Mouse (Mus musculus): ENCODE measurements around the gene Cyb5r1.

Cyb5r1 gene

DNA sequence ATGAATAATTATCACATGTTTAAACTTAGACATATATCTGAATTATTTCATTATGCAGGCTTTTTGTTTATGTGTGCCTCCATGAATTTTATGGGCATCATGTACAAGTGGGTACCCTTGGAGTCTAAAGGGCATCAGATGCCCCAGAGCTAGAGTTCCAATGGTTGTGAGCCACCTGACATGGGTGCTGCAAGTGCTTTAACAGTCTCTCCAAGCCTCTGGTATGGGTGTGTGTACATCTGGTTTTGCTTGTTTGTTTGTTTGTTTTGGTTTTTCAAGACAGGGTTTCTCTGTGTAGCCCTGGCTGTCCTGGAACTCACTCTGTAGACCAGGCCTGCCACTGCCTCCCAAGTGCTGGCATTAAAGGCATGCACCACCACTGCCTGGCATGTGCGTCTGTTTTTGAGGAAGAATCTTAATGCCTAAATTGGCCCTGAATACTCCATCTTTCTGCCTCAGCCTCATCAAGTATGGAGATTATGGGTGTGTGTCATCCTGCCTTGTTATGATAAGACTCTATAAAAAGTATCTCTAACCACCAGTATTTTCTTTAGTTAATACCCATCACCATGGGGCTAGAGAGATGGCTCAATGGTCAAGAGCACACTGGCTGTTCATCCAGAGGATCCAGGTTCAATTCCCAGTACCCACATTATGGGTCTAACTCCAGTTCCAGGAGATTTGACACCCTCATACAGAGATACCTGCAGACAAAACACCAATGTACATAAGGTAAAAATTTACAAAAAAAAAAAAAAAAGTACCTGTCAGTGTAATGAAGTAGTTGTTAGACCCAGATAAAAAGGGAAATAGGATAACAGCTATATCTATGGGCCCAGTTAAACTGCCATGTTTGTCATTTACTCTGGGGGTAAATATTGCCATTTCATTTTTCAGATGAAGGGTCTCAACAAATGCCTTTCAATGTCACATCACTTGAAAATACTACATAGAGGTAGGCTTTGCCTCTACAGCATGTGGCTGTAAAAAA, 55.2 kb downstream of the Cyb5r1 start:
- no peak for DNase-seq
